Mouse (Mus musculus) Patski (cell line): ENCODE measurements at regions not wholly inside any gene's neighbourhood (a gene's known extent, or its start where the extent isn't known, plus 50 kb on each side); places are given as distances from the start of the nearest gene placed in this dataset.

ENCODE experiments used
- ATAC-seq: fragments of 100-300 bp; one replicate; pipeline ENCODE4 v1.8.0; 2021
- CTCF ChIA-PET: fragments of 350-600 bp; sonication (Branson Sonifier 250); formaldehyde crosslinking; loops from one replicate; lab custom pipeline; 2022; ENCODE audit warnings: inconsistent platforms; lab: Charles Lee
- POLR2A ChIA-PET: fragments of 350-600 bp; sonication (Branson Sonifier 250); formaldehyde crosslinking; loops from one replicate; lab custom pipeline; 2022; ENCODE audit warnings: antibody characterized with exemption, inconsistent platforms; lab: Charles Lee
- DNase-seq: peaks from one replicate; pipeline ENCODE4 v3.0.0-alpha.2; 2011; ENCODE audit warnings: low read depth, low spot score
- H3K27me3 ChIP-seq: fragments of 371-371 bp; one replicate; pipeline ENCODE4 v1.5.1; 2021
- CTCF ChIP-seq: fragments of 100-300 bp; IDR thresholded peaks from one replicate; pipeline ENCODE4 v1.5.1; 2021
- in situ Hi-C: fragments of 300-500 bp; cut with MboI; formaldehyde crosslinking; loops from 3 replicates; pipeline ENCODE4 v1.11.1; 2018; ENCODE audit warnings: low pct_unique_long_range_greater_than_20kb, mixed read lengths

DNA sequence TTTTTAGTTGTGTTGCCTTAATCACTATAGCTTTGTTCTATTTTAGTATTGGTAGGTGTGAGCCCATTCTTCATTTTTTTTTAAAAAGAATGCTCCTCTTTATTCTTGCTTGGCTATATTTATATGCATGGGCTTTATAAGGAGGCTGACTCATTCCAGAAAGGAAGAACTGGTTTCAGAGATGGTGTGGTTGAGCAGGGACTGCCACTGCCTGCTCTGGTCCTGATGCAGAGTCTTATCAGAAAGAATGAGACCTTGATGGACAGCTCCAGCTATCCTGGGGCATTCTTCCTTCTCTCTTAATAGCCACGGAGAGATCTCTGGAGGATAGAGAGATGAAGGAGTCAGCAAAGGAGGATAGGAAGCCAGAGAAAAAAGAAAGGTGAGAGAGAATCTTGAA, 57.9 kb upstream of the Crhr1 start:
- CTCF ChIA-PET = interaction anchor here (1.5 kb wide), 1 partner anchor 31 kb away, joined by 3 read pairs; no protein-coding TSS in a partner anchor
- TF ChIP-seq CTCF = no peak
- H3K27me3 ChIP-seq = peaks cover 48% of the 10 kb centered on the region
- POLR2A ChIA-PET = no interaction called here
- DNase-seq (no peak), ATAC-seq (no peak)
- in situ Hi-C loops = no loop called here

DNA sequence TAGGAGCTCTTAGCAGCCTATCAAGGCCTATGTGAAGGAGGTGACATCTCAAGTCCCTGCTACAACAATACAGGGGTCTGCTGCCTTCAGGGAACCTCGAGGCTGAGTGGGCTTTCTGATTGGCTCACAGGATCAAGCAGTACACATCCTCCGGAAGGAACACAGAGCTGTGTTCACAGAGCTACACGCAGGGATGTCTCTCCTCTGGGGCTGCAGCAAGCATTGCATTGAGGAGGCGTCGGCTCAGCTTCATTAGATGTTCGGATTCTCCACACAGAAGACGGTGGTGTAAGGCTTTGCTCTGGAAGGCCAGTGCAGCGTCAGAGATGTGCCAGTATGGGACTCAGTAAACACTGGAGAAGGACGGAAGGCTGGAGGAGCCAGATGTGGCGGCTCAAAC, 57.3 kb upstream of the Crhr1 start:
- DNase-seq = no peak
- ATAC-seq = no peak
- peaks cover 50% of the 10 kb centered on the region for H3K27me3 ChIP-seq
- ChIA-PET CTCF (interaction anchor here (1.5 kb wide), 1 partner anchor 30 kb away, joined by 3 read pairs; no protein-coding TSS in a partner anchor), POLR2A (no interaction called here)
- in situ Hi-C loops = no loop called here
- TF ChIP-seq CTCF = no peak

DNA sequence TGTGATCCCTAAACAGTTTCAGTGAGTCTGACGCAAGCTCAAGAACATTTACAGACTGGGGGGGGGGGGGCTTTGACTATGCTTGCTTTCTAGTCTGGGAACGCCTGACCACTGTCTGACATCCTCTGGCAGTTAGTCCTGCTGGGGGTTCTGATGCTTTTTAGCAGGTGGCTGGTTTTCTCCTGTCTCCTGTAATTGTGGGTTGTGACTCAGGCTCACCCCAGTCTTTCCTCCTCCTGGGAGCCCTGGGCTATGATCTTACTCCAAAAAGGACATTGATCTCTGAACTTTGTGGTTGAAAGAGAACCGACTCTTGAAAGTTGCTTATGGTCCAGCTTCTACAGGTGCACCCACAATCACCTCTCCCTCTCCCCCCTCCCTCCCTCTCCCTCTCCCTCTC, 50.6 kb upstream of the Crhr1 start:
- ATAC-seq = no peak
- no peak for DNase-seq
- TF ChIP-seq CTCF = no peak
- H3K27me3 ChIP-seq = peaks cover 21% of the 10 kb centered on the region
- ChIA-PET POLR2A (no interaction called here), CTCF (no interaction called here)
- in situ Hi-C loops = loop anchor here (5.0 kb wide), 1 partner anchor 50 kb away; the partner anchor contains the start of gene Crhr1
